Mouse (Mus musculus) embryonic facial prominence, embryonic 14.5 days (tissue): Measurements from ENCODE around the gene Btnl6. TPM values are rescaled to one million over a fixed set of nuclear protein-coding genes. Genes with fewer than 3 reads are reported as not detected.

Experiments used
- polyA plus RNA-seq: library from polyadenylated mRNA; unstranded; fragments of >200 nt; fragmentation: Nextera tagmentation; extraction: Ambion mirVana; gene quantifications from 2 replicates; pipeline ENCODE4 v1.2.1, GENCODE M21; 2014

Gene Btnl6
- polyA plus RNA-seq, 1 experiment from 2014 or later, result not detected

Other genes with a start within 250 kb of the Btnl6 start
- gene H2-Aa, start 229.5 kb downstream of the Btnl6 start, polyA plus RNA-seq, result 4.9 and 5.7 TPM in 2 replicates
- gene H2-Eb1, start 211.5 kb downstream of the Btnl6 start, polyA plus RNA-seq, result 4.1 and 4.7 TPM in 2 replicates
- not detected in 2 replicates for gene H2-Eb2, start 191.7 kb downstream of the Btnl6 start, polyA plus RNA-seq
- not detected in 2 replicates for gene Btnl2, start 162.5 kb downstream of the Btnl6 start, polyA plus RNA-seq
- not detected in 2 replicates for gene Btnl1, start 140.2 kb downstream of the Btnl6 start, polyA plus RNA-seq
- gene BC051142, start 118.5 kb downstream of the Btnl6 start, polyA plus RNA-seq, result 0.38 and 0.71 TPM in 2 replicates
- gene Btnl4, start 40.0 kb downstream of the Btnl6 start, polyA plus RNA-seq, result not detected in 2 replicates
- 4.7 and 5.3 TPM in 2 replicates for gene Notch4, start 46.9 kb upstream of the Btnl6 start, polyA plus RNA-seq
- gene Gpsm3, start 72.5 kb upstream of the Btnl6 start, polyA plus RNA-seq, result 7.5 and 8.7 TPM in 2 replicates
- gene Pbx2, start 73.9 kb upstream of the Btnl6 start, polyA plus RNA-seq, result 11.3 and 12.2 TPM in 2 replicates
- 2.0 and 2.3 TPM in 2 replicates for gene Ager, start 80.5 kb upstream of the Btnl6 start, polyA plus RNA-seq
- 80.8 and 85.3 TPM in 2 replicates for gene Rnf5, start 86.3 kb upstream of the Btnl6 start, polyA plus RNA-seq
- 54.8 and 60.5 TPM in 2 replicates for gene Agpat1, start 86.9 kb upstream of the Btnl6 start, polyA plus RNA-seq
- gene Egfl8, start 98.6 kb upstream of the Btnl6 start, polyA plus RNA-seq, result 12.3 and 14.0 TPM in 2 replicates
- gene Ppt2, start 111.2 kb upstream of the Btnl6 start, polyA plus RNA-seq, result 23.6 and 26.4 TPM in 2 replicates
- 0.64 and 0.92 TPM in 2 replicates for gene Prrt1, start 112.2 kb upstream of the Btnl6 start, polyA plus RNA-seq
- 10.0 and 11.8 TPM in 2 replicates for gene Fkbpl, start 127.4 kb upstream of the Btnl6 start, polyA plus RNA-seq
- 60.8 and 68.5 TPM in 2 replicates for gene Atf6b, start 129.8 kb upstream of the Btnl6 start, polyA plus RNA-seq
- 1.8 and 3.1 TPM in 2 replicates for gene Tnxb, start 153.2 kb upstream of the Btnl6 start, polyA plus RNA-seq
- gene C4b, start 226.5 kb upstream of the Btnl6 start, polyA plus RNA-seq, result 0.93 and 1.1 TPM in 2 replicates